Mouse (Mus musculus) cerebellum, adult 8-10 months (tissue): ENCODE measurements around the gene Atxn1.

ENCODE experiments used
- DNase-seq: peaks from one replicate; pipeline ENCODE4 v3.0.0; 2022

Atxn1 gene

DNA sequence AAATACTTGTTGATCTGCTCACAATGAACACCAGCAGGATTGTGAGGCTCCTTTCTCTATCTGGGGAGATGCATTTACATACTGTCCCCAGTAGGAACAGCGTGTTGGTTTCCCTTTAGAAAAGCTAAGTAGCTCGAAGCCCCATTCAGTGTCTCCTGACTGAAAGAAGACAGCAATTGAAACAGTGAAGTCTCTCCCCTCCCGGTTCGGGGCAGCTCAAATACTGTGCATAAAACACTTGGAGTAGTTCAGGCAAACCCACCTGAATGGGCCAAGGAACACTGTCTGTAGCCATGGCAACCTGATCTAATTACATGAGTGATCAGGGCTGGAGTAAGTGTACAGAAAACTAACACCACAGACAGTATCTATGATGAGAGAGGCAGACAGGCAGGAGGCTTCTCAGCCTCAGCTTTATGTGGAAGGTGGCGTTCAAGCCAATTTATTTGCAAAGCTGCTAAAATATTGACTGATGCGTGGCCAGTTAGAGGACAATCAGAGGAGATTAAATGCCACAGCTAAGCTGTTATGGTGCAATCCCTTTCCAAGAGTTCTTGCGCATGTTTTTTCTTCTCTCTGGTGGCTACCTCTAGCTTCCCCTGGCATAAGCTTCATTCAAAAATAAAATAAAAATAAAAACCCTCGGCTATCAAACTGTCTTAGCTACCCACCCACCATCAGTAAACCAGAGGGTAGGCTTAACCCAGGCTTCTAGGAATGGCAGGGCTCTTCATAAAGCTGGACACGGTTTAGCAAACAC, 2.8 kb downstream of the Atxn1 start:
- peak; percentile 31 for DNase-seq

DNA sequence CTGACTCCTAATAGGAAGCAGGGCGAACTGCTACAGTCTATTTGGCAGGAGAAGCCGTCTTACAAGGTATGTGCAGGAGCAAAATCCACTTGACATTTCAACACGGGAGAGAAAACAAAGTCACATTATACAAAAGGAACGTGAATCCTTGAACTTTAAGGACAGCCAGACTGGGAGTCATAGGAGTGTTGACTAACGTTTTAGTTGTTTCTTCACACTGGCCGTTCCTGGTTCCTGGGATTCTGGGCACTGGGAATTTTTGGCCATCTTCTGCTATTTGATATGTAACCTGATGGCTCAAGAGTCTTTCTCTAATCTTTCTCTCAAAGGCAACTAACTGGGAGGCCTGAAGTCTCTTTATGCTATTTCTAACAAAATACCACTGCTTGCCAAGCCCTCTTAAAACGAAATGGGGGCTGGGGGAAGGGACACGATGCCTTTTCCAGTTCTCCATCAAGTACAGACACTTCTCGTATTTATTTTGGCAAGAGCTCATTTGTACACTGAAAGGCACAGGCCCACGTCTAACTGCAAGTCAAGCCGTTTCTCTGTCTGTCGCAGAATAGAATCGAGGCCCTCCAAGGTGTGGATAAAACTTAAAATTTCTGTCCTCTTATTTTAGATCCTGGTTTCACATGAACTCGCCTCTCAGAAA, 4.4 kb downstream of the Atxn1 start:
- DNase-seq: no peak

DNA sequence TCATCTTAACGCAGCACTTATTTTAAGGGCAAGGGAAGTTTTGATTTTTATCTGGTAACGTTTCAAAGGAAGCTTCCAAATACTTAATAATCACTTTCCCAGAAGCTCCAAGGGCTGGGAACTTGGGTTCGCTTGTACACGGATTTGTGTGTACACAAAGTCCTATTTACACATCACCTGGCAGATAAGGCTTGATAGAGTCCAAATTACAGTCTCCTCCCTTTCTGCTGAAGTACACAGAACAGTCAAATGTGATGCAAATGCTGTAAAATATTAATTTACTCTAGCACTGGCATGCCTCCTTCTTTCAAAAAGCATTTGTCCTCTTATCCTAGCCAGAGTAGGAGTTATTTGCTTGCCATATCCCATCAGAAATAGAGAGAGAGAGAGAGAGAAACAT, 6.5 kb downstream of the Atxn1 start:
- DNase-seq: no peak

DNA sequence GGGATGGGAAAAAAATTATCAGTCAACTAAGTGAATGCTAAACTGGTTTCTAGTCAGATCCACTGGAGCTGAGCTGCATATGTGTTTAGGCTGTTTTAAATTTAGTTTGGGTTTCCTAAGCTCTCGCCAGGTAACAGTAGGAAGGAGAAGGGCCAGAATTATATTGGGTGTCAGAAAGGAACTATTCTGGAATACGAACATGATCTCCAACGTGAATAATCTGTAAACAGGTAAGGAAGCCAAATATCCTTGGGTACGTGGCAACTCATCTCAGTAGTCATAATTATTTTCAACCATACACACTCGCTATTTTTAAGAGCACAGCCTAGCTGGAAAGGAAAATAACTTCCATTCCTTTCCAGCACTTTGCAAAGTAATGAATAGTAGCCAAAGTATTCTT, 7.2 kb downstream of the Atxn1 start:
- no peak for DNase-seq

DNA sequence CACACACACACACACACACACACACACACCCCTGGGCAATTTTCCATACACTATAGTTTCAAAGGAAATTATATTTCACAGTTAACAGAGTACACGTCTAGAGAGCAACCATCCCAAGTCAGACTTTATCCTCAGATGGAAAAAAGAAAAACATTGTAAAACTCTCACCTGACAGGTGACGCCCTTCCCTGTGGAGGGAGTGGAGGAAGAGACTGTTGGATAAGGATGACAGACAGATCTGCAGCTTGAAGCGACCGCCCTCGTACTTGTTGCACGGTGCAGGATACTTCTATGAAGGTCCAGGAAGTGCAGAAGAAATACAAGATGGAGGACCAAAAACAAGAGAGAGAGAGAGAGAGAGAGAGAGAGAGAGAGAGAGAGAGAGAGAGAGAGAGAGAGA, 8.5 kb downstream of the Atxn1 start:
- no peak for DNase-seq

DNA sequence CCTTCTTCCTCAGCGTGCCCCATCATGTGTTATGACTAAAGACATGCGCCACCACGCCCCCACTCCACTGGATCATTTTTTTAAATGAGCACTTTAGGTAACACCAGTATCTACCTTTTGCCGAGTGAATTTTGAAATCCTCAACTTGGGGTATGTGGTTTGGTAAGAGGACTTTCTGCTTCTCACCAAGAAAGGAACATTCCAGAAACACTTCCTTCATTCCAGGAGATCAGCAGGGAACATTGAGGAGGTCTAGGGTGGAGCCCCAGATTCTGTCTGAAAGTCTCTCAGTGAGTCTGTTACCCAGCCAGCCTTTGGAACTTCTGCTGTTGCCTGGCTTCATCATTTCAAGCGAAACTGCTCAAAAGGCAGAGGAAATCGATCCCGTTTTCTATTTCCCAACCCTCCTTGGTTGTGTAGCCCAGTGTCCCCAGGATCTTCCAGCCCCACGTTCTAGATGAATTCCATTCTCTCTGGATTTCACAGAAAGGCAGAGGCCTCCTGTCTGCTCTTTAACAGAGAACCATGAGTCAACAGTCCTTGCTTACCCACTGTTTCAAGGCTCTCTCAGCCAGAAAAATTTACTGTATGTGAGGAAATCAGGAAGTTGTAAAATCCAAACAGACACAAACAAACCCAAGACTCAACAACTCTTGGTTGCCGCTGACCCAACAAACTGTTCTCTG, 9.3 kb downstream of the Atxn1 start:
- DNase-seq: no peak

DNA sequence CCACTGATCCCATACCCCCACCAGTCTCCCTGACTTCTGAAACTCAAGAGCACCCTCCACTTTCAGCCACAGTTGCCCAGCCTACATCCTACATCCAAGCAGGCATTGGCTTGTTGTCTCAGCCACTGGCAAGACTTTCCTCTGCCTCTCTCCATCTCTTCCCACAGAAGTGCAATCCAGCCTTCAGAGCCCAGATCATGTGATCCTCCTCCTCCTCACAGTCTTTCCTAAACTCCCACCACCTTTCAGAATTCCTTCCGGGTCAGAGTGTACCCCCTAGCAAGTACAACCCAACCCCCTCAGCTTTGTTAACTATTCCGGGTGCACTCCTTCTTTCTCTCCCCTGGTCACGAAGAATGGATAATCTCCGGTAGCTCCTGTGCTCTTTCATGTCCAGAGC, 11.7 kb downstream of the Atxn1 start:
- DNase-seq: no peak

DNA sequence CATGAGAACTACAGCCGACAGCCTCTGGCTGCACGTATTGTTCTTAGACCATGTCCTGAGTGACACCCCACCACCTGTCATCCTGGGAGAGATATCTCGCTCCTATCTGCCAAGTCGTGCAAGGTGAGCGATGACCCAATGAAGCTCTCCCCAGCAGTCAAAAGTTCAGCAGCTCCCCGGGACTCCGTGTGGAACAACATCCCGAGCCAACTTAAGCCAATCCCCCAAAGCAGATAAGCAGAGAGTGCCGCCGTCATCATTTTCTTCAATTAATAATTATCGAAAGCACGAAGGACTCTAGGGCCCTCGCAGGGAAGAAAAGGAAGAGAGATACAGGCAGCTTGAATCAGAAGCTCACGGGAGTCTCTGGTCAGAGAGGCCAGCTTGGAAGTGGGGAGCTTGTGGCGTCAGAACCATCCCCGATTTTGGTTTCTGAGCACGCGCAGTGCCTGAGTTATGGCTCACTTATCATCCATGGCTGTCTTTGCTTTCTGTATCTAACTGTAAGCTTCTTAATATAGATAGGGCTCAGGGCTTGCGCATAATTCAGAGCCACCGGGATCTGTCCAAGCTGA, 13.7 kb downstream of the Atxn1 start:
- DNase-seq: no peak

DNA sequence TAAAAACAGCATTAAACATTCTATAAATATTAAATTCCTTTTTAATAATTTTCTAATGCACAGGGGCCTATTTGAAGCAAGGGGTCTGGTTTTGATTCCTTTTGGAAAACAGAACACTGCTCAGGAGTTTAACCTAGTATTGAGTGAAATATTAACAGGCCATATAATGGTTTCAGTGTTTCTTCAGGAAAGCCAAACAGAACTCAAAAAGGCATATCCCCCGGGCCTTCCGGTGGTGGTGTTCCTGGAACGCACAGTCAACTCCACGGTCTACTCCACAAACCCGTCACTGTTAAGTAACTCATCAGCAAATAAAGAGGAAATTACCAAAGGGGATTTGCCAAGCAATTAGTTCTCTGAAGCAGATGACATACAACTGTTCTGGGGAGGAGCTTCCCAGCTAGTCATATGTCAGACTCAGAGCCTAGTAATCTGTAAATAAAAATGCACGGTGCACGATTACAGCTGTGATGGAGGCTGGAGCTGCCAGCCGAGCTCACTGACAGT, 14.4 kb downstream of the Atxn1 start:
- no peak for DNase-seq

DNA sequence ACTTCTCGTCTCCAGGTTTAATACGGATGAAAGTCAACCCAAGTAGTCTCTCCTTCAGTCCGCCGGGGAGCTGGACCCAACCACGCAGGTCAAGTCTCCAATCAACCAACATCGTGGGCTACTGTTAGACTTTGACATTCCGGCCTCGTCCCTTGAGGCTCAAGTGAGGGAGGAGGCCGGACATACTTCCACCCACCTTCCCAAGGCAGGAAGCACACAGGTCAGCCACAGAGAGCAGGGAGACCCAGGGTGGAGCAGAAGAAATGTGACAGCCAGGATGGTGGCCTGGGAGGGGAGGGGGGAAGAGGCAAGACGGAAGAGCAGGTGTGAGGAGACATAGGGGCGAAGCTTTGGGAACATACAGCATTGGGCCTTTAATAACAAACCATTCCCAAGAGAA, 18.7 kb downstream of the Atxn1 start:
- no peak for DNase-seq

DNA sequence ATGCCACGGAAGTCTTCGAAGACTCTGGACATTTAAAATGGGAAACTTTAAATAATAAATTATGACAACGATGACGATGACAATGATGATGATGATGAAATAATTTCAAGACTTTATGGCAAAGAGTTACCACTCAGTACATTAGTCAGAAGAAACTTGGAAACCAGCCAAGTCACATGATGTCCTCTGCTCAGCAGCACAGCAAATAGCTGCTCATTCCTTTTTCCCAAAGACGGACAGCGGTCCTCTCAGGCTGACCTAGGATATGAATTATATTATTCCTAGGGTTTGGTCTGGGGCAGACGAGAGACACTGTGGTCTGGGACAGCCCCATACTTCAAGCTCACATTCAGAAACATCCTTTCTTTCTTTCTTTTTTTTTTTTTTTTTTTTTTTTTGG, 22.5 kb downstream of the Atxn1 start:
- no peak for DNase-seq

DNA sequence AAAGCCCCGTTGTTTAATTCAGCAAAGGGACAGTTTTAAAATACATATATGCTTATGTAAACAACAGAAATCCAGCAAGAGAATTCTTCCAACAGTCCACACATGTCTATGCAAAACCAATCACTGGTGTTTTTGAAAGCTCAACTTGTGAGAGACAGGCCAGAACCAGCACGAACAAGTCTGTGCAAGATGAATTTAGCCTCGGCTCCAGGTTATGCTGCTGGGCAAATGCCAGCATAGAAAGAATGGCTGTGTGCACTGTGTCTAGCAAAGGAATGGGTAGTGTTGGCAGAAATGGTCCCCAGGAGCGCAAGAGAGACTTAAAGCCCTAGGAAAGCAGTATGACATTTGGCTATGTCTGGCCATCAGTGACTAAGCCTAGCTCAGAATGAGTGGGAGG, 24.1 kb downstream of the Atxn1 start:
- DNase-seq: no peak

DNA sequence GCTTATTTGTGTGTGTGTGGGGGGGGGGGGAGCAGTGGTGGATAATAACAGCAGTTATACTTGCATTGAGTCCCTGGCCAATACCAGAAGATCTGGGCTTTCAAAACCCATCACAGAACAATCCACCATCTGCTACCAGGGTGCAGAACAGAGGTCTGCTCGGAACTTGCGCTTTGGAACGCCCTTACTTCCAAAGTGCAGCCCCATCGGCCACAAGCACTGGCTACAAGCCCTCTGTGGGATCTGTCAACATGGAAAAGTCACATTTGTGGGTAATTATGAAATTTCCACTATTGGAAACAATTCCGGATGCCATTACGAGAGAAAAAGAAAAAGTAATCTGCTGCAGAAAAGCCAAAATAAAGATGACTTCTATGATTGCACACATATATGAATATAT, 25.2 kb downstream of the Atxn1 start:
- DNase-seq: no peak

DNA sequence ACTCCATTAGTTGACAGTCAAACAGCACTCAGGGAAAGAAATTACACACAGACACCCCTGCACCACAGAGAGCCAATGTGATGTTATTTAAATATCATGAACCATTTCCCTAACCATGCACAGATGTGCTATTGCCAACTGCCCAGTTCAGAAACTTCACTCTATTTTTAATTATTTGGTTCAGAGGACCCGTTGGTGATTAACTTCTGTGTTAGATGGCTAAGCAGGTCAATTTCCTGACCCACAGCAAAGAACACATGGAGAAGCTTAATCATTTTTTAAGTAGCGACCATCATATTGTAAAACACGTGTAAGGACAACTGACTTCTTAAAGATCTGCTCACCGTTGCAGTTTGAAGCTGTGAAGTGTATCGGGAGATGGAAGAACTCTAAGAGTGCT, 26.7 kb downstream of the Atxn1 start:
- no peak for DNase-seq

DNA sequence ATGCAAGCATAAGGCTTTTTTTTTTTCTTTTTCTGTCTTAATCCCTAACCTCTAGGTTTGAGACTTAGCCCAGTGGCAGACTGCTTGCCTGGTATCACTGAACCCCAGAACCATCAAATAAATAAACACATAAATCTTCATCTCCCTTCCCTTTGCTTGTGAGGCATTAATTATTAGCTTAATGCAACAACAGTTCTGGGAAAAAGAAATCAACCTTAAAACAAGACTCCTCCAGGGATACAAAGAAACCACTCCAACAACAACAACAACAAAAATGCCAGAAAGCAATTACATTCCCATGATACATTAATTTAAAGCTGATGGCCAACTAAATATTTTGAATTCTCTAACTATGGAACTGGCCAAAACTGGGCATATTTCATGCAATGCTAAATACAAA, 28.0 kb downstream of the Atxn1 start:
- DNase-seq: no peak

DNA sequence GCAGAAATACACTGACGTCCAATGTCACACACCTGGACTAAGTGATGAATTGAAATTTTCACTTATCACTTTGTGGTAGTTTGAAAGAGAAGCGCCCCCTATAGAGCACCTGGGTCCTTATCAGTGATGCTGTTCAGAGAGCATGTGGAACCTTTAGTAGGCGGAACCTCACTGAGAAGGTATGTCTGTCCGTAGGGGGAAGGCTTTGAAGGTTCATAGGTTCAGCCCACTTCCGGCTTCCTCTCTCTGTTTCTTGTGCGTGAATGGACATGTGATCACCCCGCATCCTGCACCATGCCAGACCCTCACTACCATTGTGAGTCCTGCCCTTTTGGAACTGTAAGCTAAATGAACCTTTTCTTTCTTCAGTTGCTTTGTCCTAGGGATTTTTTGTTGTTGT, 29.0 kb downstream of the Atxn1 start:
- no peak for DNase-seq

DNA sequence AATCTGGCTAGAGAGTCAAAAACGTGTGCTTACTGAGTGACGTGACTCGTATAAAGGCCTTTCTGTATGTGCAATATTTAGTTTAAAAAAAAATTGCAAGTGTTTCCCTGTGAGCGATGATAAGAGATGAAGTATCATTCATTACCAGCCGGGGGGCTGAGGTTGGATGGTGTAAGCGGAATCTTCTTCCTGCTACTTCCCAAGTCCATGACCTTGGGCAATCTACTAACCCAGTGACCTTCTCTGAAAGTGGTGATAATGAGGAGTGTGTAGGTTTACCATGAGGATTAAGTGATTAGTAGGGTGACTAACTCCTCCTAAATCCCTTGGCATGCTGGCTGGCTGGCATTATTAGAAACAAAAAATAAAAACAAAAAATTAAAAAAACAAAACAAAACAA, 30.0 kb downstream of the Atxn1 start:
- no peak for DNase-seq

DNA sequence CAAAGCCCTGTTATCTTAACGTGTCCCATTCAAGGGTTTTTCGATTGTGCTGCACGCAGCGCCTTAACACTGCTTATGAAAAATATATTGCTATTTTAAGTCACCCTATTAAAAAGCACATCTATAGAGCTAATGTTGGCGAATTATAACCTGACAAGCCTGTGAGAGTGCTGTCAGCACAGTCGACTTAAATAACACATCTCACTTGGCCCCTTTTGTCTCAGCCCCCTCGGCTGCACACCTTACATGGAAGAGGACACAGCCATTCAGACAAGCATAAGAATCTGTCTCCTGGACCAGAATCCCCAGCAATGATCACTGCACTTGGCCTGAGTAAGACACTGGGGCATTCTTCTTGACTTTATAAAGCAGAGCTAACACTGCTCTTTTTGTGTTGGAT, 30.7 kb downstream of the Atxn1 start:
- no peak for DNase-seq

DNA sequence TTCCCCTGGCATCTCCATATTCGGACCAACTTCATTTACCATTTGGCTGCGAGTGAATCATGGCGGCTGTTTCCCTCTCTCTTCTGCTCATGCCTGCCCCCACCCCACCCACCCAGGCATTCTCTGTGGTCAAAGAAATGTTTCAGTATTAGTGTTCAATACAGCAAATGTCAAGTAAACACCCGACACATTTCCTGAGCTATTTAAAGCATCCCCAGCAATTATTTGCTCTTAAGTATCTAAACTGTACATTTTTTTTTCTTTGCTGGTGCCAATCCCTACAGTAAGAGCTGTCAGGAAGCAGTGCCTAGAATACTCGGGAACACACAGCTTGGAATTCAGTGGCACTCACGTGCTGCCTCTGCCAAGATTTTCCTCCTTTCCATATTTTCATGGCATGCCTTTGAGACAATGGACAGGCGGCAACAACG, 32.3 kb downstream of the Atxn1 start:
- no peak for DNase-seq

DNA sequence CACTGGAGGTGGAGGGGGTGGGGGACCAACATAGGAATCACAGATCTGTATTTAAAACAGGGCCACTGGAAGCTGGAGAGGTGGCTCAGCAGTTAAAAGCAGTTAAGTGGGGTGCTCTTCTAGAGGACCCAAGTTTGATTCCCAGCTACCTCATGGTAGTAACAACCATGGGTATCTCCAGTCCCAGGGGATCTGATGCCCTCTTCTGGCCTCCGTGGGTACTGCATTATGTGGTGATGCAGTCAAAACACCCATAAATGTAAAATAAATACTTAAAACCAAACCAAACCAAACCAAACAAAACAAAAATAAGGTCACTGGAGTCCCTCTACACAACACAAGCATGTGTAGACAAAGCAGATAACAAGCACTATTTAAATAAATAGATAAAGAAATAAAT, 32.9 kb downstream of the Atxn1 start:
- no peak for DNase-seq

DNA sequence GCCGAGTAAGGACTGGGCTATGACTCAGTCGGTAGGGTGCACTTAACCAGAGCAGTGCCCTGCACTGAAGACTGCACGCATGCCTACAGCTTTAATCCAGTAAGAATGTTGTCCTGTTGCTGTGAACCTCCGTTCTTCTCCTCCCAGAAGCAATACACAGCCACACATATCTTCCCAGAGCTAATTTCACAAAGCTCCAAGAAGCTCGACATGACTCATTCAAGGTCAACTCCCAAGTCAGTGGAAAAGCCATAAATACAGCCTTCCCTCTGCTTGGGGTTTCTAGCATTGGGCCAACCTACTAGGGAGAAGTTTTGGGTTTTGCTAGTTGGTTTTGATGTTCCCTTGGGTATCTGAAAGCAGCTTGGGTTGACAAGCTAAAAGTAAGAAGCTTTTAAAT, 33.6 kb downstream of the Atxn1 start:
- no peak for DNase-seq

DNA sequence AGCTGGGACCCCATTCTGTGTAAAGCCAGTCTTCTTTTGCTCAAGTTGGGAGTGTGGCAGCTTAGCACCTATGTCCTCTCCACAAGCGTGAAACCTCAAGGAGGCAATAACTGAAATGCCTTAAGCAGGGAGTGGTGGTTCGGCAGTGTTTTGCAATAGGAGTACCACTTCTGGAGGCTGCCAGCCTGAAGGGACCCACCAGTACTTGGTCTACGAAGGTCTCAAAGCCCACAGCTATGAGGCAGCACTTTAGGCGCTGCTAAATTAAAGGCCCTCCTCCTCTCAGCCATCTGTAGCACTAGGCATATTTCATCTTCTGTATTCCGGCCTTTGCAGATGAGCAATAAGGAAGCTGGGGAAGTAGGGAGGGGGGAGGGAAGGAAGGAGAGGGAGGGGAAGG, 35.1 kb downstream of the Atxn1 start:
- no peak for DNase-seq

DNA sequence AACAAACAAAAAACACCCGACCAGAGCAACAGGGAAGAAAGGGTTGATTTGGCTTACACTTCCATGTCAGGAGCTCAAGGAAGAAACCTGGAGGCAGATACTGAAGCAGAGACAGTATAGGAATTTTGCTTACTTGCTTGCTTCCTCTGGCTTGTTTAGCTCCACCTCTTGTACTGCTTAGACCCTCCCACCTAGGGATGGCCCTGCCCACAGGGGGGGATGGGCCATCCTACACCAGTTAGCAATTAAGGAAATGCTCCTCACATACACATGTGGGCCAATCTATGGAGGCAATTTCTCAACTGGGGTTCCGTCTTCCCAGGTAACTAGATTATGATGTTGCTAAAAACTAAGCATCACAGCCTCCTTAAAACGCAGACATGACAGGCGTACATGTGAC, 39.5 kb downstream of the Atxn1 start:
- DNase-seq: no peak

DNA sequence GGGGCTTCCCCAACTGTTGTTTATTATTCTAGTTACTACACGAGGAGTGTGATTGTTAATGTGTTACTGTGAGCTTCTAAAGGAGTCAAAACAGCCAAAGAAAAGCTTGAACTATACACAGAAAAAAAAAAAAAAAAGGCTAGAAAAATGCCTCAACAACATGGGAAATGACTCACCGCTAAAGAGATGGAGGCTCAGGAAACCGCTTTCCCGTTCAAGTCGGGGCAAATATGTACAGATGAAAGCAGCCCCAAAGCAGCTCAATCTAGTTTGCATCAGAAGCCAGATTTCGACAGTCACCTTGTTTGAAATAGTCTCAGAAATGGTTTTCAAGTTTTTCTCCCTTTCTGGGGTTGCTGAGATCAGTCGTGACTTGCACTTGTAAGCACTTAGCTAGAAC, 40.3 kb downstream of the Atxn1 start:
- DNase-seq: no peak
